Mouse (Mus musculus): ENCODE results near the gene Il1r2. TPM values are rescaled to one million over a fixed set of nuclear protein-coding genes. Genes with fewer than 3 reads are reported as not detected.

Il1r2 gene
- 1.6 and 1.9 TPM in 2 replicates for polyA plus RNA-seq (2015; fragmentation: Nextera tagmentation; extraction: Ambion mirVana)

GRCm38 (mm10) chr1:40073779-40074178 lies at the start of gene Il1r2:
Gene Il1r2, plus strand, starts transcription at chr1:40074079.
- Histone ChIP-seq H3K4me3 (no peak within 1 kb of the TSS), H3K4me2 (replicated peaks) (no peak within 1 kb of the TSS), H3K9me3 (no peaks in the 10 kb centered on the region), H3K4me1 (no peaks in the 10 kb centered on the region), H3K27ac (no peak within 1 kb of the TSS), H3K27me3 (no peaks in the 10 kb centered on the region), H3K36me3 (no peaks in the 10 kb centered on the region), H3K9ac (no peak within 1 kb of the TSS)
- ATAC-seq (ENCODE audit: low FRiP score, low read depth): no peak
- WGBS: 88% methylated on average over 5 of the region's 5 CpGs

GRCm38 (mm10) chr1:40024554-40025320 lies 49.1 kb upstream of the Il1r2 start:
- Histone ChIP-seq H3K27me3 (no peaks in the 10 kb centered on the region), H3K36me3 (peaks cover 82% of the 10 kb centered on the region), H3K9me3 (no peaks in the 10 kb centered on the region), H3K9ac (no peak overlapping the region), H3K4me3 (no peak overlapping the region), H3K4me2 (replicated peaks) (no peak overlapping the region), H3K27ac (no peak overlapping the region), H3K4me1 (no peaks in the 10 kb centered on the region)
- 93% methylated on average over 27 of the region's 27 CpGs for WGBS
- no peak for ATAC-seq (ENCODE audit: low FRiP score, low read depth)

- H3K27ac ChIP-seq: no peak overlapping the region
- no peak for ATAC-seq (ENCODE audit: low FRiP score, low read depth)
- H3K4me3 ChIP-seq: no peak overlapping the region
- WGBS: 90% methylated on average over 5 of the region's 5 CpGs
- H3K4me2 ChIP-seq (replicated peaks): no peak overlapping the region
- no peak overlapping the region for H3K9ac ChIP-seq
- no peaks in the 10 kb centered on the region for H3K9me3 ChIP-seq
- H3K27me3 ChIP-seq: no peaks in the 10 kb centered on the region
- H3K36me3 ChIP-seq: peaks cover 76% of the 10 kb centered on the region
- H3K4me1 ChIP-seq: no peaks in the 10 kb centered on the region
Measured at GRCm38 (mm10) chr1:40025416-40025815, 48.5 kb upstream of the Il1r2 start.

GRCm38 (mm10) chr1:40027116-40027620 lies 46.7 kb upstream of the Il1r2 start:
- ATAC-seq (ENCODE audit: low FRiP score, low read depth): no peak
- Histone ChIP-seq H3K9ac (no peak overlapping the region), H3K36me3 (peaks cover 63% of the 10 kb centered on the region), H3K9me3 (no peaks in the 10 kb centered on the region), H3K4me3 (no peak overlapping the region), H3K4me2 (replicated peaks) (no peak overlapping the region), H3K27ac (no peak overlapping the region), H3K27me3 (no peaks in the 10 kb centered on the region), H3K4me1 (no peaks in the 10 kb centered on the region)
- WGBS: 76% methylated on average over 7 of the region's 7 CpGs

- Histone ChIP-seq H3K4me1 (no peaks in the 10 kb centered on the region), H3K27me3 (no peaks in the 10 kb centered on the region), H3K9ac (no peak overlapping the region), H3K4me2 (replicated peaks) (no peak overlapping the region), H3K9me3 (no peaks in the 10 kb centered on the region), H3K27ac (no peak overlapping the region), H3K36me3 (peaks cover 51% of the 10 kb centered on the region), H3K4me3 (no peak overlapping the region)
- 87% methylated on average over 12 of the region's 12 CpGs for WGBS
- ATAC-seq (ENCODE audit: low FRiP score, low read depth): no peak
Measured at GRCm38 (mm10) chr1:40028207-40028998, 45.5 kb upstream of the Il1r2 start.

GRCm38 (mm10) chr1:40029597-40029996 lies 44.3 kb upstream of the Il1r2 start:
- no peaks in the 10 kb centered on the region for H3K4me1 ChIP-seq
- no peaks in the 10 kb centered on the region for H3K27me3 ChIP-seq
- peaks cover 39% of the 10 kb centered on the region for H3K36me3 ChIP-seq
- ATAC-seq (ENCODE audit: low FRiP score, low read depth): no peak
- 93% methylated on average over 5 of the region's 5 CpGs for WGBS
- H3K9ac ChIP-seq: no peak overlapping the region
- H3K27ac ChIP-seq: no peak overlapping the region
- no peak overlapping the region for H3K4me2 ChIP-seq (replicated peaks)
- H3K4me3 ChIP-seq: no peak overlapping the region
- no peaks in the 10 kb centered on the region for H3K9me3 ChIP-seq

GRCm38 (mm10) chr1:40030287-40030975 lies 43.4 kb upstream of the Il1r2 start:
- Histone ChIP-seq H3K9ac (no peak overlapping the region), H3K36me3 (peaks cover 30% of the 10 kb centered on the region), H3K4me2 (replicated peaks) (no peak overlapping the region), H3K9me3 (no peaks in the 10 kb centered on the region), H3K27me3 (no peaks in the 10 kb centered on the region), H3K27ac (no peak overlapping the region), H3K4me3 (no peak overlapping the region), H3K4me1 (no peaks in the 10 kb centered on the region)
- ATAC-seq (ENCODE audit: low FRiP score, low read depth): no peak
- 82% methylated on average over 14 of the region's 14 CpGs for WGBS

- H3K4me3 ChIP-seq: no peak overlapping the region
- no peaks in the 10 kb centered on the region for H3K9me3 ChIP-seq
- WGBS: 91% methylated on average over 8 of the region's 8 CpGs
- H3K27me3 ChIP-seq: no peaks in the 10 kb centered on the region
- ATAC-seq (ENCODE audit: low FRiP score, low read depth): no peak
- H3K4me2 ChIP-seq (replicated peaks): no peak overlapping the region
- H3K27ac ChIP-seq: no peak overlapping the region; the same call in 1 of the 2 replicates
- H3K36me3 ChIP-seq: peaks cover 25% of the 10 kb centered on the region
- H3K4me1 ChIP-seq: no peaks in the 10 kb centered on the region
- no peak overlapping the region for H3K9ac ChIP-seq
Measured at GRCm38 (mm10) chr1:40030976-40031356, 42.9 kb upstream of the Il1r2 start.

- Histone ChIP-seq H3K4me3 (no peak overlapping the region), H3K9ac (no peak overlapping the region), H3K27ac (peak overlapping the region; percentile 10; the same call in 1 of the 2 replicates), H3K9me3 (no peaks in the 10 kb centered on the region), H3K4me2 (replicated peaks) (no peak overlapping the region), H3K27me3 (no peaks in the 10 kb centered on the region), H3K4me1 (no peaks in the 10 kb centered on the region), H3K36me3 (peaks cover 18% of the 10 kb centered on the region)
- ATAC-seq (ENCODE audit: low FRiP score, low read depth): no peak
- 86% methylated on average over 2 of the region's 2 CpGs for WGBS
Measured at GRCm38 (mm10) chr1:40031626-40032025, 42.3 kb upstream of the Il1r2 start.

GRCm38 (mm10) chr1:40033315-40033714 lies 40.6 kb upstream of the Il1r2 start:
- H3K4me1 ChIP-seq: no peaks in the 10 kb centered on the region
- H3K27ac ChIP-seq: no peak overlapping the region
- H3K4me3 ChIP-seq: no peak overlapping the region
- H3K9ac ChIP-seq: no peak overlapping the region
- no peak overlapping the region for H3K4me2 ChIP-seq (replicated peaks)
- no peak for ATAC-seq (ENCODE audit: low FRiP score, low read depth)
- peaks cover 2% of the 10 kb centered on the region; the same call in 1 of the 2 replicates for H3K36me3 ChIP-seq
- H3K27me3 ChIP-seq: no peaks in the 10 kb centered on the region
- no peaks in the 10 kb centered on the region for H3K9me3 ChIP-seq
- 67% methylated on average over 4 of the region's 4 CpGs for WGBS

GRCm38 (mm10) chr1:40033743-40034420 lies 40.0 kb upstream of the Il1r2 start:
- 77% methylated on average over 12 of the region's 12 CpGs for WGBS
- Histone ChIP-seq H3K9ac (no peak overlapping the region), H3K9me3 (no peaks in the 10 kb centered on the region), H3K4me2 (replicated peaks) (no peak overlapping the region), H3K4me3 (no peak overlapping the region), H3K36me3 (no peaks in the 10 kb centered on the region), H3K27me3 (no peaks in the 10 kb centered on the region), H3K4me1 (no peaks in the 10 kb centered on the region), H3K27ac (no peak overlapping the region)
- ATAC-seq (ENCODE audit: low FRiP score, low read depth): no peak

Measured in limb, embryonic 13.5 days (tissue).